Comparison of ENCODE assay signal across 23 mouse cellular contexts in the genomic region with DNA sequence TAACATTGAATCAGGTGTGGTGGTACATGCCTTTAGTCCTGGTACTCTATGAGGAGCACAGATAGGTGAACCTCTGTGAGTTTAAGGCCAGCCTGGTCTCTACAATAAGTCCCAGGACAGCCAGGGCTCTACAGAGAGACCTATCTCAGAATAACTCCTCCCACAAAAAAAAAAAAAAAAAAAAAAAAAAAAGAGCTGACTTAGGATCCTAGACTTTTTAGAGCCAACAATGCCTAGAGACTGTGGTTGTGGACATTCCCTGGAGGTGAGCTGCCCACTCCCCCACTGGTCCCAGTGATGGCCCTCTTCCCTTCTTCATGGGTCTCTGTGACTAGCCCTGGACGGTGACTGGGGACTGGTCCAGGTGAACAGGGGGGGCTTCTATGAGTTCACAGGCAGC.
"Had no signal": no experiment of that assay in that cellular context is flagged by ENCODE, and none has a peak within 500 bp of the region (broad histone marks: within the 10 kb centered on the region; RNA-seq: fewer than 3 reads in every experiment).

No protein-coding gene starts in this region.

- H3K4me3 ChIP-seq: kidney, embryonic 15.5 days; lung, embryonic 15.5 days; megakaryocyte, embryonic 14.5 days; midbrain, embryonic 10.5 days; neural tube, embryonic 12.5 days; neural tube, embryonic 15.5 days had no signal

- H3K4me1 ChIP-seq: kidney, embryonic 15.5 days; lung, embryonic 15.5 days; midbrain, embryonic 10.5 days; neural tube, embryonic 12.5 days; neural tube, embryonic 15.5 days had no signal

- H3K9me3 ChIP-seq: kidney, embryonic 15.5 days; lung, embryonic 15.5 days; megakaryocyte, embryonic 14.5 days; midbrain, embryonic 10.5 days; neural tube, embryonic 12.5 days; neural tube, embryonic 15.5 days had no signal

- DNase-seq: kidney, adult 8-10 months; kidney, postnatal 10 days; kidney, postnatal 36 days; layer of hippocampus, adult 9-11 months; lung, adult 18-20 months; lung, postnatal 10 days; lung, postnatal 36 days; midbrain, embryonic 14.5 days; right cerebral cortex, adult 18-20 months; right cerebral cortex, postnatal 14 days; right cerebral cortex, postnatal 4 days; thymus, adult 2 months; thymus, postnatal 14 days; thymus, postnatal 4 days had no signal

- H3K9ac ChIP-seq: kidney, embryonic 15.5 days; lung, embryonic 15.5 days; neural tube, embryonic 12.5 days; neural tube, embryonic 15.5 days had no signal

- ATAC-seq: inflammation-experienced regulatory T-cells, adult 6 months; intestine, postnatal 0 days had no signal

- H3K27me3 ChIP-seq: kidney, embryonic 15.5 days; lung, embryonic 15.5 days; megakaryocyte, embryonic 14.5 days; neural tube, embryonic 12.5 days; neural tube, embryonic 15.5 days had no signal

- H3K4me2 ChIP-seq: kidney, embryonic 15.5 days; lung, embryonic 15.5 days; neural tube, embryonic 12.5 days; neural tube, embryonic 15.5 days had no signal

- H3K27ac ChIP-seq: kidney, embryonic 15.5 days; lung, embryonic 15.5 days; midbrain, embryonic 10.5 days; neural tube, embryonic 12.5 days; neural tube, embryonic 15.5 days; stomach, postnatal 0 days had no signal
